Mouse (Mus musculus) embryonic facial prominence, embryonic 15.5 days (tissue): ENCODE data around the gene Mroh9. TPM values are rescaled to one million over a fixed set of nuclear protein-coding genes. Genes with fewer than 3 reads are reported as not detected.

Experiments used
- ATAC-seq: fragments of 200-750 bp; cut with Nextera tagmentation; 2 replicates; pipeline ENCODE4 v1.8.0; 2017; ENCODE audit warnings: low read depth, moderate TSS enrichment; ENCODE audit not compliant: insufficient number of reproducible peaks, low FRiP score, low TSS enrichment
- H3K27ac ChIP-seq: fragments of 300-500 bp; sonication (generic); replicated peaks from 2 replicates; pipeline ENCODE4 v1.5.1; 2015; ENCODE audit warnings: mild to moderate bottlenecking, inconsistent platforms
- H3K27me3 ChIP-seq: fragments of 300-500 bp; sonication (generic); 2 replicates; pipeline ENCODE4 v1.6.1; 2015; ENCODE audit warnings: inconsistent platforms
- H3K36me3 ChIP-seq: fragments of 300-500 bp; sonication (generic); 2 replicates; pipeline ENCODE4 v1.6.1; 2015; ENCODE audit warnings: mild to moderate bottlenecking, inconsistent platforms
- H3K4me1 ChIP-seq: fragments of 300-500 bp; sonication (generic); 2 replicates; pipeline ENCODE4 v1.6.1; 2015; ENCODE audit warnings: inconsistent platforms
- H3K4me2 ChIP-seq: fragments of 300-500 bp; sonication (generic); replicated peaks from 2 replicates; pipeline ENCODE4 v1.6.1; 2015; ENCODE audit warnings: mild to moderate bottlenecking, inconsistent platforms
- H3K4me3 ChIP-seq: fragments of 300-500 bp; sonication (generic); replicated peaks from 2 replicates; pipeline ENCODE4 v1.5.1; 2015; ENCODE audit warnings: mild to moderate bottlenecking, inconsistent platforms
- H3K9ac ChIP-seq: fragments of 300-500 bp; sonication (generic); 2 replicates; pipeline ENCODE4 v1.6.1; 2015; ENCODE audit warnings: inconsistent platforms
- H3K9me3 ChIP-seq: fragments of 300-500 bp; sonication (generic); replicated peaks from 2 replicates; pipeline ENCODE4 v1.6.1; 2016; ENCODE audit warnings: inconsistent platforms
- WGBS: fragments of 180-500 bp; shearing (Covaris S2); methylation state at CpG from one replicate; pipeline ENCODE4 v1.1.7; 2015; 5-methylcytosine and 5-hydroxymethylcytosine counted together
- polyA plus RNA-seq: library from polyadenylated mRNA; unstranded; fragments of >200 nt; fragmentation: Nextera tagmentation; extraction: Ambion mirVana; gene quantifications from 2 replicates; pipeline ENCODE4 v1.2.1, GENCODE M21; 2015

Gene Mroh9
- polyA plus RNA-seq, 1 experiment from 2014 or later, result not detected

DNA sequence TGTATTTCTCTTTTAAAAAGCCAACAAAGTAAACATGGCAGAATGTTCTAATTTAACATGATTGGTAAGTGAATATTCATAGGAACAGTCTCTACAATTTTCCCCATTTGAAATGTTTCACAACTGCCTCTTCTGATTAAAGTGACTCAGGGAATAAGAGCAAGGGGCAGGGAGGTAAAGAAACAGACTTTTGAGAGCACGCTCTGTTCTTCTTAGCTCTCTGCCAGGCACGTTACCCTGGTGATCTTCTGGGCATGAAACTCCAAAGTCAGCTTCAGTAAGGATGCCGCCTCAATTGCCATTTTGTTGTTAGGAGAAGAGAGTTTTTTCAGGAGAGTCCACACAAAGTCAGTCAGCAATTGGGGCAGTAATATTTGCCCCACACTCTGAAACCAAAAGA, 25.1 kb downstream of the Mroh9 start:
- no peak for ATAC-seq
- Histone ChIP-seq H3K4me3 (no peak overlapping the region), H3K36me3 (no peaks in the 10 kb centered on the region), H3K27ac (no peak overlapping the region), H3K27me3 (no peaks in the 10 kb centered on the region), H3K9ac (no peak overlapping the region), H3K4me1 (no peaks in the 10 kb centered on the region), H3K9me3 (no peaks in the 10 kb centered on the region), H3K4me2 (no peak overlapping the region)
- 69% methylated on average over 3 of the region's 3 CpGs for WGBS

DNA sequence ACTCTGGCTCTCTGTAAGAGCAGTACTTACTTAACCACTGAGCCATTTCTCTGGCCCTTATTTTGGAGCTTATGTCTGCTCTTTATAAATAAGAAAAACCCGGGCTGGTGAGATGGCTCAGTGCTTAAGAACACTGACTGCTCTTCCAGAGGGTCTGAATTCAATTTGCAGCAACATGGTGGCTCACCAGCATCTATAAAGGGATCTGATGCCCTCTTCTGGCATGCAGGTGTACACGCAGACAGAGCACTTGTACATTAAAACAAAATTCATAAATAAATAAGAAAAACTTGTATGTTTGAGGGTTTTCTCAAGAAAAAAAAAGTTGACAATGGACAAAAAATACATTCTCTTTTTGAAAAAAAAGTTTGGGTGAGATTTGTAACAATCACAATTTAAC, 28.1 kb downstream of the Mroh9 start:
- H3K4me1 ChIP-seq, result no peaks in the 10 kb centered on the region
- no peak overlapping the region for H3K27ac ChIP-seq
- no peak overlapping the region for H3K9ac ChIP-seq
- no peak overlapping the region for H3K4me3 ChIP-seq
- no peak overlapping the region for H3K4me2 ChIP-seq
- H3K36me3 ChIP-seq, result no peaks in the 10 kb centered on the region
- H3K27me3 ChIP-seq, result no peaks in the 10 kb centered on the region
- ATAC-seq, result no peak
- no peaks in the 10 kb centered on the region for H3K9me3 ChIP-seq
- 16% methylated on average over 2 of the region's 2 CpGs for WGBS

DNA sequence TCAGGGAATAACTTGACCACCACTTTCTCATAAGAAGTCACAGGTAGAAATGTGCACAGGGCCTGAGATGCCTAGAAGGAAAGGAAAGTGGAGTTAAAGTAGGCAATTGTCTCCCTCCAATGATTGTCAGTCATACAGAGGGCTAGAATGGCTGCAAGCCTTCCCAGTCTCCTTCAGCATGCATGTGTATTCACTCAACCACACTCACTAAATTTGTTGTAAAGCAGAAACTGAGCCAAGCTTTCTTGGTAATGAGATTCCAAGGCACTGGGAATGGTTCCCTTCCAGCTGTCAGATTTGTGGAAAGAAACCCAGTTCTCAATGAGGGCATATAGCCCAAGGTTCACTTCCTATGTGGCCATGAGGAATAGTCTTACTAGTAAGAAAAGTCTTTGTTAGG, 29.8 kb downstream of the Mroh9 start:
- Histone ChIP-seq H3K4me2 (no peak overlapping the region), H3K36me3 (no peaks in the 10 kb centered on the region), H3K4me1 (no peaks in the 10 kb centered on the region), H3K9ac (no peak overlapping the region), H3K9me3 (no peaks in the 10 kb centered on the region), H3K4me3 (no peak overlapping the region), H3K27me3 (no peaks in the 10 kb centered on the region), H3K27ac (no peak overlapping the region)
- no peak for ATAC-seq

DNA sequence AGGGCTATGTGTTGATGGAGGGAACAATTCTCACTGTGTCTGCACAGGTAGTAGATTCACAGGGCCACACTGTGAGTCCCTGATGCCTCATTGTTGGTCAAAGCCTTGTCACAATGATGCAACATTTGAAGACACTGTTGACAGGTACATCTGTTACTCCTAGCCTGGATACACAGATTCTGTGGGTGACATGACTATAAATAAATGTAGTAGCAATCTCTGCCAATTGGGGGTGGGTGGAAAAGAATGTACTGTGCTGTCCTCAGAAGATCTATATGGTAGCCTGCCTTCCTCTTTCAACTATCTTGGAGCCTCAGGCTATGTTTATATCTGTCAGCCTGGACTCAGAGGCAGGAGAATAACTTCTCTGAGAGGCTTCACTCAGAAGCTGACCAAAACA, 62.4 kb downstream of the Mroh9 start:
- no peaks in the 10 kb centered on the region for H3K4me1 ChIP-seq
- no peak for ATAC-seq
- no peak overlapping the region for H3K9ac ChIP-seq
- H3K4me3 ChIP-seq, result no peak overlapping the region
- H3K36me3 ChIP-seq, result no peaks in the 10 kb centered on the region
- no peak overlapping the region for H3K4me2 ChIP-seq
- no peaks in the 10 kb centered on the region for H3K27me3 ChIP-seq
- H3K9me3 ChIP-seq, result no peaks in the 10 kb centered on the region
- H3K27ac ChIP-seq, result no peak overlapping the region

DNA sequence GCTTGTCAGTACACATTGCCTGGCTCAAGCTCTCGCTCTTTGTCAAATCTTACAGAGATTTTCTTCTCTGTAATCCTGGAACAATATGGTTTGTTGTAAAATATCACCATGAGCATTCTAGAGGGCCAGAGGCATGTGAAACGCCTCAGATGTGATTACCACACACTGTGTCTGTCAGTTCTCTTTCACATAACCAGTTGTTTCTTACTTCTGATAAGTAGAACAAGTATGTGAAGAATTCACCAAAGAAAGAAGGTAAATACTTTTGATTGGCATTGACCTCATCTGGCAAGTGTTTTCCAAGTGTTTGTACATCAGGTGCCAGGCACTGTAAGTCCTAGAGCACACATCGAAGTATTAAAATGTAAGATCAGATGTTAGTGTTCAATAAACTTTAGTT, 76.2 kb downstream of the Mroh9 start:
- no peaks in the 10 kb centered on the region for H3K27me3 ChIP-seq
- WGBS, result 65% methylated on average over 3 of the region's 3 CpGs
- no peaks in the 10 kb centered on the region for H3K36me3 ChIP-seq
- no peak for ATAC-seq
- H3K4me3 ChIP-seq, result no peak overlapping the region
- no peak overlapping the region for H3K4me2 ChIP-seq
- no peaks in the 10 kb centered on the region for H3K9me3 ChIP-seq
- no peak overlapping the region for H3K27ac ChIP-seq
- no peaks in the 10 kb centered on the region for H3K4me1 ChIP-seq
- H3K9ac ChIP-seq, result no peak overlapping the region

DNA sequence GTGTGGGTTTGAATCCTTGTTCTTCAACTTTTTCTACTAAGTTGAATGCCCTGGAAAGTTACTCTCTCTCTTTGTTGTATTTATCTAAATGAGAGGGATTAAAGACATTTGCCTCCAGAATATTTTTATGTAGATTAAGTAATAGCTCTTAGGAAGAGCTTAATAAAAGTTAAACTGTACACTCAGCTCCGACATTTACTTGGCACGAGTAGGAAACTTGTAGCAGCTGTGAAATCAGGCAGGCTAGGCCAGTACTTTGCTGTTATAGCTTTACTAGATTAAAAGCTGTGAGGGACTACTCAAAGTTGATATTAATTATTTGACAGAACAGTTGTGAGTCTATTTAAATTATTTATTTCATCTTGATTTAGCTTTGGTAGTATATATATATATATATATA, 82.0 kb downstream of the Mroh9 start:
- Histone ChIP-seq H3K27me3 (no peaks in the 10 kb centered on the region), H3K27ac (no peak overlapping the region)
- no peak for ATAC-seq

DNA sequence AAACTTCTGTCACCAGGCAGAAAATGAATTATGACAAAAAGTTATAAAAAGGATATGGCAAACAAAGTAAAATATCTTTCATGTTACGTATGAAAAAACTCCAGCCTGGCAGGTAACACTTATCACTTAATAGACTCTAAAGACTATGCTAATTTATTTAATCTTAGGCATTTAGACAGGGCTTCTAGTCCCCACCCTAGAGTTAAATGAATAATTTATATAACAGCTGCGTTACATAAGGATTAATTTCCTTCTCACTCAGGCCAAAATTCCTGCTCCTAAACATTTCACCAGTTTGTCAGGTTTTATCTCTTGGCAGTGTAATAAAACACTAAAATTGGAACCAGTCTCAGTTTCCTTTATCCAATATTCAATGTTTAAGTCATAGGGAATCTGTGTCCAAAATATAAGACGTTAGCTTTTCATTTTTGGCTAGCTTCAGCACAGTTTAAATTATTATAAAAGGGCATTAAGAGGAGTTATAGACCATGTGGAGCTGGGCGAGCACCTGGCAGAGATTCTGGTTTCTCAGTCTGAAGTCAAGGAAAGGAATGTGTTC, 84.1 kb downstream of the Mroh9 start:
- H3K36me3 ChIP-seq, result no peaks in the 10 kb centered on the region
- H3K4me1 ChIP-seq, result no peaks in the 10 kb centered on the region
- H3K27ac ChIP-seq, result no peak overlapping the region
- H3K9me3 ChIP-seq, result no peaks in the 10 kb centered on the region
- no peak overlapping the region for H3K4me3 ChIP-seq
- H3K4me2 ChIP-seq, result no peak overlapping the region
- 58% methylated on average over 4 of the region's 4 CpGs for WGBS
- no peak overlapping the region for H3K9ac ChIP-seq
- H3K27me3 ChIP-seq, result no peaks in the 10 kb centered on the region
- ATAC-seq, result no peak

More for the DNA sequence above, 82.0 kb downstream of the Mroh9 start:
- H3K9ac ChIP-seq, result no peak overlapping the region
- no peaks in the 10 kb centered on the region for H3K9me3 ChIP-seq
- H3K36me3 ChIP-seq, result no peaks in the 10 kb centered on the region
- H3K4me1 ChIP-seq, result no peaks in the 10 kb centered on the region
- H3K4me3 ChIP-seq, result no peak overlapping the region
- 62% methylated on average over 2 of the region's 2 CpGs for WGBS
- no peak overlapping the region for H3K4me2 ChIP-seq

DNA sequence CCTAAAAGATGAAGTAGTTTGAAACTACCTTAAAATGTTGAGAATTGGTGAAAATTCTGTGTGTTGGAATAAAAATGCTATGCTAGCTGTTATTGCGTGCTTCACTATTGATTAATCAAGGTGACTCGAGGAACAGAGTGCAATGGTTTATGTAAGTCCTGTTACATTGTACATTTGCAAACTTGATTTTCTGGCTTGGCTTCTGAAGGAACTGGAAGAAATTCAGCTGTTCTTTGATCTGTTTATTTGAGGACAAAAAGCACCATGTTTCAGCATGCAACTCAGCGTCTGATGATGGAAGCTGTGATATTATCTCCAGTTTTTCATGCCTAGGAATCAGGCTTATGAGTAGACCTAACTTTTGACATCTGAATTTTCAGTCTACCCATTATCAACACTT, 97.9 kb downstream of the Mroh9 start:
- H3K27ac ChIP-seq, result no peak overlapping the region
- no peaks in the 10 kb centered on the region for H3K9me3 ChIP-seq
- H3K9ac ChIP-seq, result no peak overlapping the region
- no peak overlapping the region for H3K4me3 ChIP-seq
- 64% methylated on average over 3 of the region's 3 CpGs for WGBS
- H3K4me1 ChIP-seq, result no peaks in the 10 kb centered on the region
- H3K4me2 ChIP-seq, result no peak overlapping the region
- no peak for ATAC-seq
- no peaks in the 10 kb centered on the region for H3K36me3 ChIP-seq
- no peaks in the 10 kb centered on the region for H3K27me3 ChIP-seq

DNA sequence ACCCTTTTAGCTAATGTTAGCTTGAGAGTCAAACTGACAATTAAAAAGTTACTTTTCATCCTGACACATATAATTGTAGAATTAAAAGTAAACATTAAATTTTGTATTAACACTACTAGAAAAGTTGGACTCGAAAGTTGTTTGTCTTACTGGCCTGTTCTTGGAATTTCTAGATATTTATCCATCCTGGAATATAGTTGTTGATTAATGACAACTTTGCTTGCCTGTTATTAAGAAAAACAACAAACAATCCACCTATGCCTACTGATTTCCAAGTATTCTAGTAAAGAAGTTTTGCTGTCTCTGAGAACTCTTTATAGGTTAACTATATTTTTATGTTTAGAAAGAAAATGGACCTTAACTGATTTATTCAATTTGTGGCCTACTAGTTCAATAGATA, 98.7 kb downstream of the Mroh9 start:
- 96% methylated on average over 1 of the region's 1 CpGs for WGBS
- no peak overlapping the region for H3K4me2 ChIP-seq
- ATAC-seq, result no peak
- no peaks in the 10 kb centered on the region for H3K9me3 ChIP-seq
- H3K9ac ChIP-seq, result no peak overlapping the region
- H3K27me3 ChIP-seq, result no peaks in the 10 kb centered on the region
- H3K4me1 ChIP-seq, result no peaks in the 10 kb centered on the region
- no peak overlapping the region for H3K27ac ChIP-seq
- H3K4me3 ChIP-seq, result no peak overlapping the region
- no peaks in the 10 kb centered on the region for H3K36me3 ChIP-seq

DNA sequence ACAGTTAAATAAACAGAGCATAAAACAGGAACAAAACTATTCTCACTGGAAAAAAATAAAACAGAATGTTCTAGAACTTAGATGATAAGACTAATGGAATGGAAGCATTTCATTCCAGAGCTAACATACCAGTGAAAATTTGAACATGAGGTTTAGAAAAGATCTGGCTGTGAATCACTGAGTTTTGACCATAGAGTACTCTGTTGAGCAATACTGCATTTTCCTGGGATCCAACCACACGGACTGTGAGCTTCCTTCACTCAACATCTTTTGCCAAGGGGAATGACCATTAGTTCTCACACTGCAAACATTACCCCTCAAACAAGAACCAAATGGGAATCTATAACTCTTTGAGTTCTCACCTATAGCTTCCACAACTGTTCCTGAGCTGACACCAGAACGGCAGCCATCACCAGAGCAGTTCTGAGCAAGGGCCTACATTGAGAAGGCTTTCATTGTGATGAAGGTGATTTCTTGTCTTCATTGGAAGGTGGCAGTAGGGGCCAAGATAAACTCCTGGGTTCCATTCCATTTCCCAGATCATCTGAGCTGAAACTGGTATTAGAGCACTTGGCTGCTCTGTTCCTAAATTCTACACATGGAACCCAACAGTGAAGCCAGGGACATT, 99.2 kb downstream of the Mroh9 start:
- 84% methylated on average over 2 of the region's 2 CpGs for whole genome bisulfite sequencing
- no peak overlapping the region for H3K9ac ChIP-seq
- H3K4me3 ChIP-seq, result no peak overlapping the region
- H3K27me3 ChIP-seq, result no peaks in the 10 kb centered on the region
- H3K27ac ChIP-seq, result no peak overlapping the region
- no peaks in the 10 kb centered on the region for H3K4me1 ChIP-seq
- H3K4me2 ChIP-seq, result no peak overlapping the region
- H3K9me3 ChIP-seq, result no peaks in the 10 kb centered on the region
- no peak for ATAC-seq
- no peaks in the 10 kb centered on the region for H3K36me3 ChIP-seq

DNA sequence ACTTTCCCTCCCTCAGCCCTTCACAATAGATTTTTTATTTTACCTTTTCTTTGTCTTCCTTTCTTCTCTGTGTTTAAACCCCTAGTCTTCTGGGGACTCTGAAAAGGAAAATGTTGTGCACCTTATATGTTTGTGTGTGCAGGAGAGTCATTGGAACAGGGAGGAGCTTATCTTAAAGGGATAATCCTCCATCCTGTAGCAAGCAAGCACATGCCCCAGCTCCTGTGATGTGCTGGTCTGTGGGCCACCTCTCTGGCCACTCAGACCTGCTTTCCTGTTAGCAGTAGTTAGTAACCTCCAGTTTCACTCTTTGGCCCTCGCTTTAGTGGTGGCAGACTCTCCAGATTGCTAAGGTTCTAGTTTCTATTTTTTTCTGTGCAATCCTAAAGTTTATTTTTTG, 101.0 kb downstream of the Mroh9 start, which contains the start of gene Fmo3:
TSS of gene Fmo3 (minus strand) at position 101 of the 400 bp plus-strand sequence.
- no peaks in the 10 kb centered on the region for H3K36me3 ChIP-seq
- 92% methylated on average over 1 of the region's 1 CpGs for WGBS

More for the DNA sequence above, 101.0 kb downstream of the Mroh9 start, which contains the start of gene Fmo3:
- Histone ChIP-seq H3K27ac (no peak within 1 kb of the TSS), H3K4me1 (no peaks in the 10 kb centered on the region), H3K4me2 (no peak within 1 kb of the TSS), H3K4me3 (no peak within 1 kb of the TSS), H3K9me3 (no peaks in the 10 kb centered on the region), H3K9ac (no peak within 1 kb of the TSS), H3K27me3 (no peaks in the 10 kb centered on the region)
- no peak for ATAC-seq
